ENCODE assay signal across 8 mouse cellular contexts in genomic region chr16:5130766-5131165, GRCm38 (mm10). TPM values are rescaled to one million over a fixed set of nuclear protein-coding genes. Genes with fewer than 3 reads are reported as not detected.
A peak's percentile ranks its signal among the peaks of the same experiment; 100 is the strongest.
DNase-seq lines count a peak whose midpoint lies in the region; ATAC-seq and TF ChIP-seq lines count a peak whose summit lies in the region.

No protein-coding gene starts in this region.

- DNase-seq in hindbrain, postnatal 0 days (ENCODE audit: low spot score) = no peak
- DNase-seq in hindbrain, embryonic 11.5 days (ENCODE audit: low spot score) = no peak
- DNase-seq in embryonic facial prominence, embryonic 14.5 days (ENCODE audit: low spot score) = no peak
- peak; percentile 43 for DNase-seq in kidney, postnatal 10 days
- peak; percentile 91 for DNase-seq in skeletal muscle tissue, adult 2 months (ENCODE audit: low read depth, low spot score)
- DNase-seq in cerebellum, adult 11-12 months = no peak
- DNase-seq in thymus, postnatal 10 days (ENCODE audit: low spot score in 2 of 2) = no peak

- no peak overlapping the region for H3K4me3 ChIP-seq in hindbrain, postnatal 0 days (ENCODE audit: low read length)
- no peak overlapping the region for H3K4me3 ChIP-seq in hindbrain, embryonic 11.5 days (ENCODE audit: low read depth, low read length)
- peak overlapping the region; percentile 43 for H3K4me3 ChIP-seq in embryonic facial prominence, embryonic 14.5 days (ENCODE audit: low read depth, low read length)
- no peak overlapping the region for H3K4me3 ChIP-seq in forebrain, embryonic 12.5 days (replicated peaks)

- no peak overlapping the region for H3K27ac ChIP-seq in hindbrain, postnatal 0 days
- no peak overlapping the region for H3K27ac ChIP-seq in hindbrain, embryonic 11.5 days (ENCODE audit: low read depth, low read length)
- no peak overlapping the region for H3K27ac ChIP-seq in embryonic facial prominence, embryonic 14.5 days (replicated peaks; ENCODE audit: low read depth, low read length)
- no peak overlapping the region for H3K27ac ChIP-seq in forebrain, embryonic 12.5 days

- no peak overlapping the region for H3K4me2 ChIP-seq in hindbrain, postnatal 0 days (ENCODE audit: low read depth, low read length)
- H3K4me2 ChIP-seq in hindbrain, embryonic 11.5 days (replicated peaks; ENCODE audit: low read depth, low read length) = no peak overlapping the region
- H3K4me2 ChIP-seq in embryonic facial prominence, embryonic 14.5 days (ENCODE audit: low read depth, low read length) = peak overlapping the region; percentile 65; the same call in 1 of the 2 replicates
- no peak overlapping the region for H3K4me2 ChIP-seq in forebrain, embryonic 12.5 days

- no peaks in the 10 kb centered on the region for H3K36me3 ChIP-seq in hindbrain, postnatal 0 days (ENCODE audit: insufficient read depth, low read length)
- no peaks in the 10 kb centered on the region for H3K36me3 ChIP-seq in hindbrain, embryonic 11.5 days (ENCODE audit: control insufficient read depth, insufficient read depth, low read length)
- no peaks in the 10 kb centered on the region for H3K36me3 ChIP-seq in embryonic facial prominence, embryonic 14.5 days (ENCODE audit: control insufficient read depth, insufficient read depth, low read length)
- no peaks in the 10 kb centered on the region for H3K36me3 ChIP-seq in forebrain, embryonic 12.5 days (replicated peaks)

- TF ChIP-seq CTCF in hindbrain, postnatal 0 days (IDR thresholded peaks at IDR 0.05; ENCODE audit: low read depth) = no peak

- WGBS in hindbrain, postnatal 0 days = 12% methylated on average over 4 of the region's 4 CpGs
- WGBS in hindbrain, embryonic 11.5 days = 14% methylated on average over 4 of the region's 4 CpGs
- 7% methylated on average over 4 of the region's 4 CpGs for WGBS in embryonic facial prominence, embryonic 14.5 days
- 11% methylated on average over 4 of the region's 4 CpGs for WGBS in forebrain, embryonic 12.5 days

- H3K4me1 ChIP-seq in hindbrain, postnatal 0 days (ENCODE audit: insufficient read depth, low read length) = peaks cover 6% of the 10 kb centered on the region; the same call in 1 of the 2 replicates
- no peaks in the 10 kb centered on the region for H3K4me1 ChIP-seq in hindbrain, embryonic 11.5 days (replicated peaks; ENCODE audit: control insufficient read depth, insufficient read depth, low read length)
- peaks cover 6% of the 10 kb centered on the region; the same call in 1 of the 2 replicates for H3K4me1 ChIP-seq in embryonic facial prominence, embryonic 14.5 days (ENCODE audit: control insufficient read depth, insufficient read depth, low read length)
- peaks cover 8% of the 10 kb centered on the region for H3K4me1 ChIP-seq in forebrain, embryonic 12.5 days

- H3K9me3 ChIP-seq in hindbrain, postnatal 0 days (ENCODE audit: low read length) = no peaks in the 10 kb centered on the region
- no peaks in the 10 kb centered on the region for H3K9me3 ChIP-seq in hindbrain, embryonic 11.5 days (ENCODE audit: control insufficient read depth, low read length)
- no peaks in the 10 kb centered on the region for H3K9me3 ChIP-seq in embryonic facial prominence, embryonic 14.5 days (ENCODE audit: control insufficient read depth, low read length)
- no peaks in the 10 kb centered on the region for H3K9me3 ChIP-seq in forebrain, embryonic 12.5 days

- H3K27me3 ChIP-seq in hindbrain, postnatal 0 days (ENCODE audit: insufficient read depth, low read length) = peaks cover 46% of the 10 kb centered on the region
- H3K27me3 ChIP-seq in hindbrain, embryonic 11.5 days (ENCODE audit: control insufficient read depth, insufficient read depth, low read length) = peaks cover 42% of the 10 kb centered on the region
- peaks cover 55% of the 10 kb centered on the region for H3K27me3 ChIP-seq in embryonic facial prominence, embryonic 14.5 days (replicated peaks; ENCODE audit: control insufficient read depth, insufficient read depth, low read length)
- peaks cover 89% of the 10 kb centered on the region for H3K27me3 ChIP-seq in forebrain, embryonic 12.5 days

- peak; percentile 64 for ATAC-seq in hindbrain, postnatal 0 days
- ATAC-seq in hindbrain, embryonic 11.5 days (ENCODE audit: low FRiP score) = no peak
- no peak for ATAC-seq in embryonic facial prominence, embryonic 14.5 days (ENCODE audit: low read depth)
- no peak for ATAC-seq in forebrain, embryonic 12.5 days (ENCODE audit: low FRiP score)

- no peak overlapping the region for H3K9ac ChIP-seq in hindbrain, postnatal 0 days (replicated peaks; ENCODE audit: low read length)
- H3K9ac ChIP-seq in hindbrain, embryonic 11.5 days (ENCODE audit: low read depth, low read length) = no peak overlapping the region
- no peak overlapping the region for H3K9ac ChIP-seq in embryonic facial prominence, embryonic 14.5 days (ENCODE audit: low read depth, low read length)
- H3K9ac ChIP-seq in forebrain, embryonic 12.5 days = no peak overlapping the region; the same call in 1 of the 2 replicates

RNA-seq across cellular contexts. Expression of gene Ppl, which starts 1.5 kb away (rescaled TPM):
- 0.07 and 0.16 TPM in 2 replicates for total RNA-seq in hindbrain, postnatal 0 days (2014; rRNA removed)
- 0.13 and 0.16 TPM in 2 replicates for polyA plus RNA-seq in hindbrain, postnatal 0 days (2015; fragmentation: Nextera tagmentation; extraction: Ambion mirVana)
- polyA plus RNA-seq in hindbrain, embryonic 11.5 days (2014; fragmentation: Nextera tagmentation; extraction: Ambion mirVana) = 0.81 and 1.2 TPM in 2 replicates
- 15.3 and 19.3 TPM in 2 replicates for polyA plus RNA-seq in embryonic facial prominence, embryonic 14.5 days (2014; fragmentation: Nextera tagmentation; extraction: Ambion mirVana)
- polyA plus RNA-seq in forebrain, embryonic 12.5 days (2016; fragmentation: Nextera tagmentation; extraction: Ambion mirVana) = 0.47 and 1.1 TPM in 2 replicates

RNA-seq across cellular contexts. Expression of gene Sec14l5, which starts 16.1 kb away (rescaled TPM):
- 0.21 and 0.29 TPM in 2 replicates for total RNA-seq in hindbrain, postnatal 0 days (2014; rRNA removed)
- polyA plus RNA-seq in hindbrain, postnatal 0 days (2015; fragmentation: Nextera tagmentation; extraction: Ambion mirVana) = 0.09 and 0.18 TPM in 2 replicates
- polyA plus RNA-seq in hindbrain, embryonic 11.5 days (2014; fragmentation: Nextera tagmentation; extraction: Ambion mirVana) = 0.54 and 0.62 TPM in 2 replicates
- polyA plus RNA-seq in embryonic facial prominence, embryonic 14.5 days (2014; fragmentation: Nextera tagmentation; extraction: Ambion mirVana) = 0.22 and 0.36 TPM in 2 replicates
- polyA plus RNA-seq in forebrain, embryonic 12.5 days (2016; fragmentation: Nextera tagmentation; extraction: Ambion mirVana) = 0.28 and 0.33 TPM in 2 replicates

Comparison
In these comparisons a context has a peak if more than half of its experiments do, and no peak if none do; other contexts are left out.
1. DNase-seq: peak in kidney, postnatal 10 days (single experiment) and skeletal muscle tissue, adult 2 months (single experiment); none in hindbrain, postnatal 0 days (single experiment), hindbrain, embryonic 11.5 days (single experiment), embryonic facial prominence, embryonic 14.5 days (single experiment), cerebellum, adult 11-12 months (single experiment) and thymus, postnatal 10 days (0 of 2).